In the genomic region with DNA sequence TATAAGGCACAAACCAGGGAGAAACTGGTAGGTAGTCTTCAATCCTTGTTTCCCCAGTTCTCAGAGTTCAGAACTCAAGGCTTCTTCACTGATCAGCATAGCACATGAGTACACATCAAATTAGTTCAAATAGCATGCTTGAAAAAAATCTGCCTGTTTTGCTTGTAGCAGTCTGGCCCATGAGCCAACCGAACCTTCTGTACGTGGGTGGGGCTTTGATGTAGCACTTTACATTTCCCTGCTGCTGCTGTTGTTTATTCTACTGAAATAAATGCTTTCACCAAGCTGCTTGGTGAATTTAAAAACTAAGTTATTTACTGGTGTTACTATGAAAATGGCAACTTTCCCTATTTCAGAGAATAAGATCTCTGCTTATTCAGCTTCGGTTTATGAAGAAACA, we compare ENCODE assay signal across 20 mouse cellular contexts. TPM values are rescaled to one million over a fixed set of nuclear protein-coding genes. Genes with fewer than 3 reads are reported as not detected.
DNase-seq lines count a peak whose midpoint lies in the region; ATAC-seq lines count a peak whose summit lies in the region.
"Had no signal": no experiment of that assay in that cellular context is flagged by ENCODE, and none has a peak within 500 bp of the region (broad histone marks: within the 10 kb centered on the region; RNA-seq: fewer than 3 reads in every experiment).

No protein-coding gene starts in this region.

- ATAC-seq in CD4-positive, CD25-positive, alpha-beta regulatory T cell, adult 4 months, result peak; percentile 39
- ATAC-seq: forebrain, embryonic 16.5 days; Patski had no signal

- DNase-seq in layer of hippocampus, adult 18-20 months (ENCODE audit: low spot score in 2 of 2), result peak; percentile 48 to 78
- DNase-seq in layer of hippocampus, adult 9-10 months (ENCODE audit: low spot score), result no peak
- peak; percentile 27 to 41 for DNase-seq in left cerebral cortex, postnatal 25 days (ENCODE audit: low spot score in 2 of 2)
- DNase-seq in left cerebral cortex, adult 11 months (ENCODE audit: low spot score), result no peak
- DNase-seq in layer of hippocampus, adult 9-11 months, result peak; percentile 81
- DNase-seq in embryo, embryonic 10 days (ENCODE audit: low spot score), result no peak
- DNase-seq in kidney, postnatal 14 days, result no peak
- DNase-seq: adrenal gland, postnatal 10 days; cerebellum, adult 11 months; cerebellum, adult 2 months; cerebellum, adult 9-11 months; gastrocnemius, postnatal 25 days; heart, adult 18-20 months; heart, postnatal 14 days had no signal

- intact Hi-C loops in left cerebral cortex, postnatal 25 days (cut with DNase I), result no loop called here

RNA-seq across cellular contexts. Expression of a gene that starts 10.7 kb away (rescaled TPM):
- total RNA-seq in layer of hippocampus, adult 18-20 months (2021), result under 1 TPM; 0.62 to 0.81 TPM
- total RNA-seq in left cerebral cortex, postnatal 25 days (2021), result under 1 TPM; 0.25 to 0.41 TPM
- 10 to 100 TPM; 24.2 to 27.1 TPM for polyA plus RNA-seq in CD4-positive, CD25-positive, alpha-beta regulatory T cell, adult 4 months (2017; shearing (Covaris generic))
- total RNA-seq: heart, postnatal 4 days had no signal
- polyA plus RNA-seq: embryonic facial prominence, embryonic 11.5 days; G1E had no signal

RNA-seq across cellular contexts. Expression of a gene that starts 20.8 kb away (rescaled TPM):
- total RNA-seq in layer of hippocampus, adult 18-20 months (2021), result 100 to 1,000 TPM in 1 of 2 experiments, 10 to 100 TPM in 1; 92.7 to 100 TPM
- 100 to 1,000 TPM; 107 to 113 TPM for total RNA-seq in left cerebral cortex, postnatal 25 days (2021)
- 10 to 100 TPM; 35.2 to 37.1 TPM for polyA plus RNA-seq in CD4-positive, CD25-positive, alpha-beta regulatory T cell, adult 4 months (2017; shearing (Covaris generic))

Comparison
In these comparisons a context has a peak if more than half of its experiments do, and no peak if none do; other contexts are left out.
1. DNase-seq: peak in layer of hippocampus, adult 18-20 months (2 of 2), left cerebral cortex, postnatal 25 days (2 of 2) and layer of hippocampus, adult 9-11 months (single experiment); none in layer of hippocampus, adult 9-10 months (single experiment), left cerebral cortex, adult 11 months (single experiment), embryo, embryonic 10 days (single experiment) and kidney, postnatal 14 days (single experiment).